Comparison of ENCODE assay signal across 8 mouse cellular contexts in the genomic region with DNA sequence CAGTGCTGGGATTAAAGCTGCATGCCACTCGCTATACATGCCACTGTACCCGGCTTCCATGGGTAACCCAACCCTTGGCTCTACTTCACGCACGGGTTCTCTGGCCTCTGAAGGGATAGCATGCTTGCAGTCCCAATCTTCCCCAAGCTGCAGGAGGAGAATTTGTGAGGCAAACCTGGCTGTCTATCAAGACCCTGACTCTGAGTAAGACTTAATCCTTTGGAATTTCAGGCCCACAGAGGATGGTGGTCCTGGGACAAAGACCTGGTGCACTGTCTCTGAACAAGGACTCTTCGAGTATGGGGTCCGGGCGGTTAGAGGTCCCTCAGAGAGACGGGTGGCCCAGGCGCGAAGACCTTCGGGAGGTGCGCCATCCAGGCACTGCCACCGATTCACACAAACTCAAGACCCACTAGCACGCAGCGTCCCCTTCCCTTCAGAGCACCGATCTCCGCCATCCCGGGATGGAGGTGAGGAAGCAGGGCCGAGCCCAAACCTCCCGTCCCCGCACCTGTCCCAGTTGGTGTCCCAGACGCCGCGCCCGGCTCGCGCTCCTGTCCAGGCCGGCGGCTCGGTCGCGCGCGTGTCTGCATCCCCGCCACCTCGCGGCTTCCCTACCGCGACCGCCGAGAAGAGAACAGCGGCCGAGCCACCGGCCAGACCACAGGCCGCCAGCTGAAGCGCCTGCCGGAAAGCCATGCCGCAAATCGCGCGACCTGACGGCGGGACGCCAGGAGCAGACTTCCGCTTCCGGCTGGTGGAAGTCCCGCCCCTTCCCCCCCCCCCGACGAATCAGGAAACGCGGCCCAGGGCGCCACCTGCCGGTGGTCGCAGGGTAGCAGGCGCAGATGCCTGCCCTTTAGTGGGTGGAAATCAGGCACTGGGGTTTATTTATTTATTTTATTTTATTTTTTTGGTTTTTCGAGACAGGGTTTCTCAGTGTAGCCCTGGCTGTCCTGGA. TPM values are rescaled to one million over a fixed set of nuclear protein-coding genes. Genes with fewer than 3 reads are reported as not detected.
DNase-seq lines count a peak whose midpoint lies in the region; ATAC-seq and TF ChIP-seq lines count a peak whose summit lies in the region.

Pgam5 (minus strand) TSS at position 773 of the 961 bp plus-strand sequence.

- peak within 1 kb of the TSS; percentile 82 for H3K4me2 ChIP-seq in lung, embryonic 16.5 days (ENCODE audit: low read depth, low read length)

- peak; percentile 95 for DNase-seq in MEL (ENCODE audit: low read depth, low spot score)
- peak; percentile 89 to 91 for DNase-seq in cerebellum, adult 2 months
- peak; percentile 94 for DNase-seq in forelimb bud, embryonic 11.5 days (ENCODE audit: low read depth, low spot score)
- DNase-seq in layer of hippocampus, adult 9-10 months (ENCODE audit: low spot score): peak; percentile 57
- peak; percentile 72 for DNase-seq in ovary, postnatal 10 days (ENCODE audit: low spot score)
- DNase-seq in thymus, postnatal 10 days (ENCODE audit: low spot score in 2 of 2): peak; percentile 76 to 93

- WGBS in cerebellum, adult 2 months: 1% methylated on average over 64 of the region's 66 CpGs
- WGBS in lung, embryonic 16.5 days: under 1% methylated on average over 62 of the region's 66 CpGs

- H3K27ac ChIP-seq in MEL (ENCODE audit: control insufficient read depth, low read depth, low read length): peak within 1 kb of the TSS; percentile 47
- no peak within 1 kb of the TSS for H3K27ac ChIP-seq in cerebellum, adult 2 months (ENCODE audit: insufficient read depth, low read length)
- 0 out of 2 replicates have a peak within 1 kb of the TSS, but pooled peaks have one; percentile 27 for H3K27ac ChIP-seq in lung, embryonic 16.5 days (ENCODE audit: low read length)

- H3K9ac ChIP-seq in MEL (ENCODE audit: control insufficient read depth, low read depth, low read length, poor library complexity, severe bottlenecking): peak within 1 kb of the TSS; percentile 93
- H3K9ac ChIP-seq in lung, embryonic 16.5 days (ENCODE audit: low read length): peak within 1 kb of the TSS; percentile 93

- TF ChIP-seq EP300 in MEL (IDR thresholded peaks at IDR 0.05; ENCODE audit: low read depth in 1 of 2, low read length in 2 of 2): 0 out of 4 replicates have a peak, but pooled peaks of 1 of the 2 experiments have one; percentile 15

- no peaks in the 10 kb centered on the region for H3K27me3 ChIP-seq in MEL (ENCODE audit: control insufficient read depth in 1 of 2, insufficient read depth in 2 of 2, low read length in 2 of 2)
- H3K27me3 ChIP-seq in cerebellum, adult 2 months (ENCODE audit: control insufficient read depth, insufficient read depth, low read length): no peaks in the 10 kb centered on the region
- H3K27me3 ChIP-seq in lung, embryonic 16.5 days (ENCODE audit: control insufficient read depth, insufficient read depth, low read depth, low read length): no peaks in the 10 kb centered on the region

- TF ChIP-seq CTCF in MEL (IDR thresholded peaks at IDR 0.05 in 2 of 3, conservative IDR thresholded peaks at IDR 0.05 in 1 of 3; ENCODE audit: control insufficient read depth in 1 of 3, insufficient read depth in 1 of 3, low read depth in 2 of 3, low read length in 3 of 3, poor library complexity in 1 of 3, severe bottlenecking in 1 of 3): peak; percentile 41 to 86 (median 74)
- peak; percentile 74 for TF ChIP-seq CTCF in cerebellum, adult 2 months (IDR thresholded peaks at IDR 0.05; ENCODE audit: borderline replicate concordance, insufficient read depth, low read depth, low read length)

- H3K4me3 ChIP-seq in MEL (ENCODE audit: control insufficient read depth in 1 of 2, insufficient read depth in 1 of 2, low read depth in 2 of 2, low read length in 2 of 2): peak within 1 kb of the TSS; percentile 94 to 99
- peak within 1 kb of the TSS; percentile 80 for H3K4me3 ChIP-seq in cerebellum, adult 2 months (replicated peaks; ENCODE audit: insufficient read depth, low read depth, low read length)
- H3K4me3 ChIP-seq in lung, embryonic 16.5 days (ENCODE audit: low read length): peak within 1 kb of the TSS; percentile 75

- H3K79me2 ChIP-seq in MEL (ENCODE audit: control insufficient read depth, insufficient read depth, low read length, poor library complexity): peaks cover 25% of the 10 kb centered on the region

- peak; percentile 45 for TF ChIP-seq RAD21 in MEL (IDR thresholded peaks at IDR 0.05; ENCODE audit: low read depth, low read length)

- peaks cover 3 to 18% of the 10 kb centered on the region in 2 experiments; a peak in 3 of 4 replicates for H3K4me1 ChIP-seq in MEL (ENCODE audit: control insufficient read depth in 1 of 2, insufficient read depth in 2 of 2, low read length in 2 of 2)
- H3K4me1 ChIP-seq in cerebellum, adult 2 months (ENCODE audit: control insufficient read depth, insufficient read depth, low read length): peaks cover 7% of the 10 kb centered on the region; the same call in 1 of the 2 replicates
- H3K4me1 ChIP-seq in lung, embryonic 16.5 days (replicated peaks; ENCODE audit: control insufficient read depth, insufficient read depth, low read length): peaks cover 6% of the 10 kb centered on the region

- TF ChIP-seq POLR2A in MEL (IDR thresholded peaks at IDR 0.05; ENCODE audit: control insufficient read depth in 1 of 2, insufficient read depth in 1 of 2, low read depth in 1 of 2, low read length in 2 of 2, poor library complexity in 1 of 2): peak; percentile 84 to 85
- TF ChIP-seq POLR2A in cerebellum, adult 2 months (IDR thresholded peaks at IDR 0.05; ENCODE audit: borderline replicate concordance, insufficient read depth, low read length): peak; percentile 67; the same call in 1 of the 2 replicates

- peak; percentile 76 to 90 for ATAC-seq in hematopoietic stem cell, adult 5-6 weeks (replicated peaks in 1 of 2; ENCODE audit: insufficient read depth in 1 of 2, low FRiP score in 2 of 2, low TSS enrichment in 1 of 2, low read depth in 1 of 2, poor library complexity in 2 of 2, severe bottlenecking in 2 of 2)
- peak; percentile 91 for ATAC-seq in lung, embryonic 16.5 days (ENCODE audit: low read depth)

- H3K9me3 ChIP-seq in MEL (replicated peaks; ENCODE audit: insufficient read depth, low read length): no peaks in the 10 kb centered on the region
- no peaks in the 10 kb centered on the region for H3K9me3 ChIP-seq in lung, embryonic 16.5 days (ENCODE audit: control insufficient read depth, low read length)

- peaks cover 6 to 18% of the 10 kb centered on the region in 2 experiments for H3K36me3 ChIP-seq in MEL (ENCODE audit: control insufficient read depth in 1 of 2, insufficient read depth in 2 of 2, low read length in 2 of 2)
- H3K36me3 ChIP-seq in lung, embryonic 16.5 days (ENCODE audit: control insufficient read depth, insufficient read depth, low read length): peaks cover 12% of the 10 kb centered on the region

TF ChIP-seq in MEL, 35 proteins besides CTCF, POLR2A, EP300 and RAD21 (continues in another document):
- TF ChIP-seq MYB (IDR thresholded peaks at IDR 0.05; ENCODE audit: low read depth, low read length) (no peak), ZC3H11A (IDR thresholded peaks at IDR 0.05; ENCODE audit: low read depth, low read length) (no peak), USF2 (IDR thresholded peaks at IDR 0.05; ENCODE audit: borderline replicate concordance in 1 of 2, insufficient read depth in 1 of 2, low read depth in 1 of 2, low read length in 2 of 2) (no peak), MYC (IDR thresholded peaks at IDR 0.05; ENCODE audit: low read depth, low read length) (peak; percentile 30; the same call in 1 of the 2 replicates), ZNF384 (IDR thresholded peaks at IDR 0.05; ENCODE audit: low read depth, low read length) (peak; percentile 93), CHD2 (IDR thresholded peaks at IDR 0.05; ENCODE audit: low read length) (no peak), GATA1 (IDR thresholded peaks at IDR 0.05; ENCODE audit: low read depth, low read length) (no peak), MXI1 (IDR thresholded peaks at IDR 0.05; ENCODE audit: low read depth, low read length) (peak; percentile 89), NRF1 (IDR thresholded peaks at IDR 0.05; ENCODE audit: insufficient read depth, low read depth, low read length, poor library complexity, severe bottlenecking) (no peak), SIN3A (IDR thresholded peaks at IDR 0.05; ENCODE audit: low read length) (peak; percentile 89), RCOR1 (IDR thresholded peaks at IDR 0.05; ENCODE audit: low read depth, low read length) (no peak), MAX (IDR thresholded peaks at IDR 0.05; ENCODE audit: low read length) (peak; percentile 58; the same call in 1 of the 2 replicates), TCF12 (IDR thresholded peaks at IDR 0.05; ENCODE audit: low read depth, low read length) (peak; percentile 61), MAZ (IDR thresholded peaks at IDR 0.05; ENCODE audit: low read depth, low read length) (peak; percentile 95), SMC3 (IDR thresholded peaks at IDR 0.05; ENCODE audit: low read depth, low read length) (peak; percentile 51; the same call in 1 of the 2 replicates), USF1 (IDR thresholded peaks at IDR 0.05; ENCODE audit: low read depth, low read length) (peak; percentile 25; the same call in 1 of the 2 replicates), ETS1 (IDR thresholded peaks at IDR 0.05; ENCODE audit: low read depth, low read length) (peak; percentile 47; the same call in 1 of the 2 replicates), ZMIZ1 (IDR thresholded peaks at IDR 0.05; ENCODE audit: low read depth, low read length) (peak; percentile 67; the same call in 1 of the 2 replicates), MAFK (IDR thresholded peaks at IDR 0.05; ENCODE audit: borderline replicate concordance, low read depth, low read length) (no peak), JUND (IDR thresholded peaks at IDR 0.05; ENCODE audit: low read depth, low read length) (no peak), POLR2AphosphoS2 (IDR thresholded peaks at IDR 0.05; ENCODE audit: low read length) (peak; percentile 92), UBTF (IDR thresholded peaks at IDR 0.05; ENCODE audit: borderline replicate concordance, insufficient read depth, low read depth, low read length) (no peak), CHD1 (IDR thresholded peaks at IDR 0.05; ENCODE audit: low read depth, low read length) (peak; percentile 64; the same call in 1 of the 2 replicates), GABPA (IDR thresholded peaks at IDR 0.05; ENCODE audit: low read depth, low read length) (no peak), E2F4 (IDR thresholded peaks at IDR 0.05; ENCODE audit: borderline replicate concordance, low read depth, low read length) (no peak), HCFC1 (IDR thresholded peaks at IDR 0.05; ENCODE audit: low read depth, low read length) (peak; percentile 87)

RNA-seq across cellular contexts. Expression of gene Pgam5, which starts in this region (rescaled TPM):
- total RNA-seq in MEL (2012; rRNA removed): 96.3 and 115 TPM in 2 replicates
- polyA plus RNA-seq in MEL (2012; ENCODE audit: insufficient read depth in 1 of 2, insufficient read length in 2 of 2, low read depth in 1 of 2, low replicate concordance in 2 of 2, missing spikeins in 1 of 2): 10 to 100 TPM in 1 of 2 experiments, not detected in 1; 95.8 TPM
- 39.7 and 41.6 TPM in 2 replicates for polyA plus RNA-seq in cerebellum, adult 2 months (2012; rRNA removed)
- total RNA-seq in hematopoietic stem cell, adult 5-6 weeks (2017): 39.7 and 42.5 TPM in 2 replicates
- polyA plus RNA-seq in lung, embryonic 16.5 days (2015; fragmentation: Nextera tagmentation; extraction: Ambion mirVana): 51.3 and 52.9 TPM in 2 replicates
